Mouse (Mus musculus): ENCODE results near the gene Vbp1.

DNA sequence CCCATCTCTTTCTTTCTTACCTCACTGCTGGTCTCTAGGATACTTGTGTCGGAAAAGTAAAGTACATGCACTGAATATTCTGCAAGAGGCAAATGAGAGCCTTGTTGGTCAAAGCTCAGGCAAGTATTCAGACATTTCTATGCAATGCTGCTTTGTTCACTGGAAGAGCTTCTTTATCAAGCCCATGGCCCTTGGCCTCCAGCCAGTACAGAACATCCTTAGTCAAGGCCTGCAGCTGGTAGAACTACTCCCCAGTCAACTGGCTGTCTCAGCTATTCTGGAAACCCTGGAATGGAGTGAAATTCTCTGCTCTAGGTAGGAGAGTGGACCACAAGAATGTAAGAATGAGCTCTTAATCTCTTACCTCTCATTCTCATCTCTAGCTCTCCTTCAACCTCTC, 24.2 kb upstream of the Vbp1 start:
- no peak for TF ChIP-seq CTCF (IDR thresholded peaks at IDR 0.05; ENCODE audit: low read depth)
- TF ChIP-seq EP300 (IDR thresholded peaks at IDR 0.05; ENCODE audit: low read depth): no peak
